Mouse (Mus musculus): ENCODE results near the gene Alyref.

GRCm38 (mm10) chr11:120608241-120609034, 10.3 kb upstream of the Alyref start, which contains the start of gene Npb:
- no peak for TF ChIP-seq TAL1 (conservative IDR thresholded peaks at IDR 0.05; ENCODE audit: low read depth, low read length)
- TF ChIP-seq CTCF (IDR thresholded peaks at IDR 0.05; ENCODE audit: low read depth, low read length), result no peak
- no peak for TF ChIP-seq POLR2AphosphoS5 (IDR thresholded peaks at IDR 0.05; ENCODE audit: insufficient replicate concordance, low read depth, low read length)
- no peak for TF ChIP-seq GATA1 (IDR thresholded peaks at IDR 0.05; ENCODE audit: borderline replicate concordance, low read length)
- TF ChIP-seq GATA2 (IDR thresholded peaks at IDR 0.05; ENCODE audit: borderline replicate concordance, low read depth, low read length), result no peak
